Mouse (Mus musculus) ovary, adult 2 months (tissue): ENCODE data around the gene Vps54. TPM values are rescaled to one million over a fixed set of nuclear protein-coding genes. Genes with fewer than 3 reads are reported as not detected.

Source experiments
- polyA plus RNA-seq: library from polyadenylated mRNA; depleted of rRNA; stranded (reverse); fragments of >200 nt; gene quantifications from 2 replicates; pipeline ENCODE4 v1.2.3, GENCODE M21; 2012; rRNA removed

Vps54 gene
- polyA plus RNA-seq: 5.8 and 9.5 TPM in 2 replicates

DNA sequence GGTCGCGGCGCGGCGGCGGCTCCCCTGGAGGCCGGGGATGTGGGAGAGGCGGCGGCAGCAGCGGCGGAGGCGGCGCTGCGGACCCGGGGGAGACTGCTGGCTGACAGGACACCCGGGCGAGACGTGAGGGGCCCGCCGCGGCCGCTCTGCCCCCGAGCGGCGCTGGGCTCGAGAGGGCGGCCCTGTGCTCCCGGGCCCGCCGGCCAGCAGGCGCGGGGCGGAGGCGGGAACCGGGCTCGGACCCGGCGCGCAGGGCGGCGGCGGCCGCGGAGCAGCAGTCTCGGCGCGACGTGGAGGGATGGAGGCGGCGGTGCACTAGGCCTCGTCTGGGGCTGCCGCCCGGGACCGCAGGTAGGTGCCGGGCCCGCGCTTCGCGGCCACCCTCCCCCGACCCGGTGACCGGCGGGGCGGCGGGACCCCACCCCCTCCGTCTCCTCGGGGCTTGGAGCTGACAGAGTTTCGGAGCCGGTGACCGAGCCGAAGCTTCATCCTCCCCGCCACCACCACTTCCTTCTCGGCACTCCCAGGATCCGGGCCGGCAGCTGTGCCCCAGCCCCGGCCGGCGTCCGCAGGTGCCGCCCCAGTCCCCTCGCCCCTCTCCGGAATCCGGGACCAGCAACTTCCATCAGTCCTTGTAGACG lies at the start of gene Vps54:
Gene Vps54, plus strand, starts transcription at position 261 of the 641 bp plus-strand sequence.

Other genes starting within 250 kb of the Vps54 start
- gene Peli1, start 148.0 kb upstream of the Vps54 start, polyA plus RNA-seq: 56.2 and 73.5 TPM in 2 replicates
- gene Ugp2, start 131.9 kb downstream of the Vps54 start, polyA plus RNA-seq: 1.7 and 2.5 TPM in 2 replicates